Mouse (Mus musculus) megakaryocyte-erythroid progenitor cell, adult 5-6 weeks (primary cell): ENCODE results near the gene Ehmt2. TPM values are rescaled to one million over a fixed set of nuclear protein-coding genes. Genes with fewer than 3 reads are reported as not detected.
"Not testable (repeated sequence)": the region's sequence is repeated elsewhere in the genome, so short reads cannot be mapped to it uniquely, and the experiment has no call there.

Experiments
- ATAC-seq: replicated peaks from 2 replicates; pipeline ENCODE4 v1.8.0; 2016; ENCODE audit warnings: mild to moderate bottlenecking, inconsistent platforms; ENCODE audit not compliant: severe bottlenecking, poor library complexity, low FRiP score, low TSS enrichment
- total RNA-seq, 2 experiments: library from RNA; stranded (forward) in 1 of 2; stranded (reverse) in 1 of 2; fragments of 200-1000, 215-1000 nt in 1 of 2; fragments of >200 nt in 1 of 2; fragmentation: Nextera tagmentation in 1 of 2; gene quantifications; 2 replicates each; pipeline ENCODE4 v1.2.3; 2014 to 2017

Ehmt2 gene
- total RNA-seq, 2 experiments from 2014 or later, result 72.7 to 86.5 TPM

DNA sequence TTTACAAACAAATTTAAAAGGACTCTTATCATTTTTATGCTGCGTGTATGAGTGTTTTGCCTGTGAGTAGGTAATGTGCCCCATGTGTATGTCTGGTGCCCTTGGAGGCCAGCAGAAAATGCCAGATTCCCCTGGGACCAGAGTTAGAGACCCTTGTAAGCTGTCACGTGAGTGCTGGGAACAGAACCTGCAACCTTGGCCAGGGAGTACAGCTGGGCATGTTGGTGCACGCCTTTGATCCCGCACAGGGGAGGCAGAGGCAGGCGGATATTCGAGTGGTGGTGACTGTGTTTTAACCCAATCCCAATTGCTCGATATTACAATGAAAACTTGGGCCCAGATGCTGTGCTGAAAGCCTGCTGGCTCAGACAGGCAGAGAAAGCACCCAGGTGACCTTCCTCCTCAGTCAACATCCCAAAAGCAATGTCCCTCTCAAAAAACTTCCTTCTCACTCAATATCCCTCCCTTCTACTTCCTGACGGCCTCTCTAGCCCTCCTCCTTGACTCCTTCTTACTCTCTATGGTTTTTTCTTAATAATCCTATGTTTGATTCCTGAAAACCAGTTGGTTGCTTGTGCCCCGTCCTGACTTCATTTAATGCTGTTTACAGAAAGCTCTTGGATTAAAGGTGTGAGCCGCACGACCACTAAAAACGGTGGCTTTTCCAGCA lies 8.1 kb upstream of the Ehmt2 start:
- ATAC-seq, result no peak

GRCm38 (mm10) chr17:34891377-34891776 lies 6.9 kb upstream of the Ehmt2 start:
- ATAC-seq, result no peak

DNA sequence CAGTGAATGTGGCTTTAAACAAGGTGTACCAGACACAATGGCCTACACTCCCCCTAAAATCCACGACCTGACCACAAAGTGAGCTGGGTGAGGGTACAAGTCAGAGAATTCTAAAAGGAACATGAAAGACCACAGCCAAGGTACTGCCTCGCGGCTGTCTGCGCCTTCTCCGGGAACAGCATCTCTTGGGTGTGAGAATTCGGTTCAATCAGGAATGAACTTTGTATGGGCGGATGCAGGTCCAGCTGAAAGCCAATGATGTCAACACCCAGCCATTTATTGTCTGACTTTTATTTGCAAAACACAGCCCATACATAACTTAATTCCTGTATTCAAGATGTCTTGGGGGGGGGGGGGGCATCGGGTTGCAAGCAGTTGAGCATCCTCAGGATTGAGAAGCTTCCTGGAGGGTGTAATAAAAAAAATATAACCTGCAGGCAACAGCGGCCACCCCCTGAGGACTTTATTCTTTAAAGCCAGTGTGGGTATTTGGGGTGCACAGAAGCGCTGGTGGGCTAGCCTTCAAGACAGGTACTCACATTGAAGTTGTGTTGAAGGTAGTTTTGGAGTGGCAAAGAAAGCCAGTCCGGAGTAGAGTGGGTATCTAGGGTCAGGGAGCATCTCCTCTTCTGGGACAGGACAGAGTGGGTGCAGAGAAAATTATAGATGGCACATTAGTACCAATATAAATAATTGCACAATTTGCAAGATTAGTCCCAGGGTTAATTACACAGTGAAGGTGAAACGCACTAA lies 5.0 kb upstream of the Ehmt2 start:
- no peak for ATAC-seq

GRCm38 (mm10) chr17:34894074-34894597 lies 4.1 kb upstream of the Ehmt2 start:
- ATAC-seq, result peak; percentile 70

DNA sequence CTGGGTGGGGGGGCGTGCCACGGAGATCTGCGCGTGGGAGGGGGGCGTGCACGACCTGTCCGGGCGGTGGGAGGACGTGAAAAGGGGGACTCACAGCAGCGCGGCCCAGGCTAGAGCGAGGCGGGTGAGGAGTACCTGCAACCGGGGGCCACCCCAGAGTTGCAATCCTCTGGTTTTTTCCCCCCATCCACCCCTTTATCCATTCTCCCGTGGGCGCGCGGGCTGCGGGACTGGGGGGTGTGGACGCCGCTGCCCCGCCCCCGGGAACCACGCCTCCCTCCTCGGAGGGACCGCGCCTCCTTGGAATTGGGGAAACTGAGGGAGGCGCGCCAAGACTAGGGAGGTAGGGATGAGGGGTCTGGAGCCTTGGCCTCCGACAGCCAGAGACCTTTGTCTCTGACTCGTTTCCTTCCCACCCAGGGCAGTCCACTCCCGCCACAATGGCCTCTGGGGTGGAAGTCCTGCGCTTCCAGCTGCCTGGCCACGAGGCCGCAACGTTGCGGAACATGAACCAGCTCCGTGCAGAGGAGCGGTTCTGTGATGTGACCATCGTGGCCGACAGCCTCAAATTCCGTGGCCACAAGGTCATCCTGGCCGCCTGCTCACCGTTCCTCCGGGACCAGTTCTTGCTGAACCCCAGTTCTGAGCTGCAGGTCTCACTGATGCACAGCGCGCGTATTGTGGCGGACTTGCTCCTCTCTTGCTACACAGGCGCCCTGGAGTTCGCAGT lies 3.3 kb upstream of the Ehmt2 start:
- ATAC-seq, result no peak

DNA sequence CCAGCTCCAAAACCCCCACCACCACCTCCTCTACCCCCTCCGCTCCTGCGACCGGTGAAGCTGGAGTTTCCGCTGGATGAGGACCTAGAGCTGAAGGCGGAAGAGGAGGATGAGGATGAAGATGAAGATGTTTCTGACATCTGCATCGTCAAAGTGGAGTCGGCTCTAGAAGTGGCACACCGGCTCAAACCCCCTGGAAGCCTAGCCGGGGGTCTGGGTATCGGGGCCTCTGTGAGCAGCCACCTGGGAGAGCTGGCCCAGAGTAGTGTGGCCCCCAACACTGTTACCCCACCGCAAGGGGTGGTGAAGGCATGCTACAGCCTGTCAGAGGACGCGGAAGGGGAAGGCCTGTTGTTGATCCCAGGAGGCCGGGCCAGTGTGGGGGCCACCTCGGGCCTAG lies 2.5 kb upstream of the Ehmt2 start:
- no peak for ATAC-seq

DNA sequence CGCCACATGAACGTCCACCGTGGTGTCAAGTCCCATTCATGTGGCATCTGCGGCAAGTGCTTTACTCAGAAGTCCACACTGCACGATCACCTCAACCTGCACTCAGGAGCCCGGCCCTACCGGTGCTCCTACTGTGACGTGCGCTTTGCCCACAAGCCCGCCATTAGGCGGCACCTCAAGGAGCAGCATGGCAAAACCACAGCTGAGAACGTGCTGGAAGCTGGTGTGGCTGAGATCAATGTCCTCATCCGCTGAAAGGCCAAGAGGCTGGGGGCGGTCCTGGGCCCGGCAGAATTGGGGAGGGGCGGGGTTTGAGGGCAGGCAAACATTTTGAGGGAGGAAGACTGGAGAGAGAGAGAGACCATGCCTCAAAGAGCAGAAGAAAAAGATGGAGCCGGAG lies 1.9 kb upstream of the Ehmt2 start:
- no peak for ATAC-seq

DNA sequence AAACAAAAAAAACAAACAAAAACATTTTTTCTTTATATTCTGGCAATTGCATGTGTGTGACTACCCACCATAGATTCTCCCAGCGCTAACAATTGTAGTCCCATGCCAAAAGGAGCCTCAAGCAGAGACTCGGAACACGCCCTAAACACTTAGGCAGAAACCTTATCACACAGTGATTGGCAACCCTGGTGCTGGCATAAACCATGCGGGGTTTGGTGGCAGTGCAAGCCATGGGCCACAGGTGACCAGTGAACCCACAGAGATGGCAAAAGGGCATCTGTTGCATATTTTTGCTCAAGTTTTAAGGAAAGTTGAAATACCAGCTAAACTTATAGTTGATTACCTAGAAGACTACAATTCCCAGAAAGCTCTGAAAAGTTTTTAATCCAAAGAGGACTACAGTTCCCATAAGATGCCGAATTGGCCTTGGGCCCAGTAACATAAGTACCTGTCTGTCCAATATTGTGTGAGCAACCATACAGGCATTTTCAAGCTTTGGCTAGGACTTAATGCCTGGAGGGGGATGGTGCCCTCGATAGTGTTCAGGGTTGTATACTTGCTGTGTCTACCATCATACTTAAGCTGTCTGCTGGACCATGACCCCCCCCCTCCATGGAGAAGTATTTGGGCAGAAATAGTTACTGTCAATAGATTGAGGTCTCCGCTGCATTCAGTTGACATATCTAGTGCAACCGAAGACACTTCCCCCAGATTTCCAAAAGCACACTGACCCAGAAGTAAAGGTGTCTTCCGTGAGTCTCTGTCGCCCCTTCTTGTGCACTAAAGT lies 703 bp upstream of the Ehmt2 start:
- ATAC-seq, result peak; percentile 69

- ATAC-seq, result no peak
Observed at GRCm38 (mm10) chr17:34898706-34899052, 410 bp downstream of the Ehmt2 start.

GRCm38 (mm10) chr17:34899053-34899889 lies 1.0 kb downstream of the Ehmt2 start:
- ATAC-seq, result no peak

DNA sequence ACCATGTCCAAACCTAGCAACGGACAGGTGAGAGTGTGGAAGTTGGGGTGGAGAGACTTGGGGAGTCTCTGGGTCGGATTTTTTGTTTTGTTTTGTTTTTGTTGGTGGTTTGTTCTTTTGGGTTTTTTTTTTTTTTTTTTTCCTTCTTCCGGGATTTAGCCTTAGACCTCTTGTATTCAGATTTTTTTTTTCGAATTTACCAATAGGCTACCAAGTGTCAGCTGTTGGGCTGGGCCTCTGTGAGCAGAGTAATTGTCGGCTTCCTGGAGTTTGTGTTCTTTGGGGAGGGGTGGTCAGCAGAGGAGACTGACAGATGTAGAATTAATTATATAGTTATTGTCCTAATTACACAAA lies 1.6 kb downstream of the Ehmt2 start:
- no peak for ATAC-seq

GRCm38 (mm10) chr17:34900826-34901225 lies 2.6 kb downstream of the Ehmt2 start:
- not testable (repeated sequence) for ATAC-seq

GRCm38 (mm10) chr17:34901948-34902347 lies 3.7 kb downstream of the Ehmt2 start:
- not testable (repeated sequence) for ATAC-seq

DNA sequence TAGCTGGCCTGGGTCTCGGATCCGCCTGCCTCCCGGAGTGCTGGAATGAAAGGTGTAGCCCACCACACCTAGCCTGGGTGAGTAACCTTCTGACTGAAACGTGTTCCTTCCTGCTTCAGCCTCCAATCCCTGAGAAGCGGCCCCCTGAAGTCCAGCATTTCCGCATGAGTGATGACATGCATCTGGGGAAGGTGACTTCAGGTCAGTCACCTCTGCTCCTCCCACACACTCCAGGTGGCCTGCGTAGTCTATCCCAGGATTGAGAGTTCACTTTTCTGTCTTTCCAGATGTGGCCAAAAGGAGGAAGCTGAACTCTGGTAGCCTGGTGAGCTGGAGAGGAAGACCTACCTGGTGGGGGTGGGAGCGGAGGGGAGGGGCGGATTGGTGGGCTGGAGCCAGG lies 4.6 kb downstream of the Ehmt2 start:
- no peak for ATAC-seq

DNA sequence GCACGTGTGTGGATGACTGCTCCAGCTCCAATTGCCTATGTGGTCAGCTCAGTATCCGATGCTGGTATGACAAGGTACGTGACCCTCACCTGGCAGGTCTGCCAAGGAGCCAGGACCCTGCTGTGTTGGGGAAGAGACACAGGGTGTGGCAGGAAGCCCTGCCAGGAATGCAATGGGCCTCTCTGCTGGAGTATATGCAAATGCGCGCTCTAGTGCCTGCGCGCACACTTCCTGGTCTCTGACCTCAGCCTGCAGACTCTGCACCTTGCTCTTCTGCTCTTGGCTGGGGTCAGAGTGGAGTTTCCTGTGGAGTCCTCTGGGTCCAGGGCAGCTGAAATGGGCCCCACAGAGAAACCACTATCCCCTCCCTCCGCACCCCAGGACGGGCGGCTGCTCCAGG lies 12.7 kb downstream of the Ehmt2 start:
- ATAC-seq, result no peak

DNA sequence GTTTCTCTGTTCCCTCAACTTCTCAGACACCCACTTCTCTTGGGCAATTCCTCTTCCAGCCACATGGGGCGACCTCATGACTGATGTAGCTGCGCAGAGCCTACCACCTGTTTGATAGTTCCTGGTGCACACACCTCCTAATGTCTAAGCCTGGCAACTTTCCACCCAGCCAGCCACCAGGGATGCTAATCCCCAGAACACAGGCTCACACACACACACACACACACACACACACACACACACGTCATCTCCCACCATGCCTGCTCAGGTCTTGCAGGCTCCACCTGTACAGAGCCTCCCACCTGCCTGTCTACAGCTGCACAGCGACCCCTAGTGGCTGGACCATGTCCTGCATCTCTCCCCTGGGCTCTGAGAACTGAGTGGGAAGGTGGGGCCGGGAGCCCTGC lies 13.7 kb downstream of the Ehmt2 start:
- ATAC-seq, result peak; percentile 78

- no peak for ATAC-seq
Observed at GRCm38 (mm10) chr17:34913930-34914665, 15.8 kb downstream of the Ehmt2 start, which contains the start of gene Slc44a4. Slc44a4 (plus strand) TSS chr17:34914466.

GRCm38 (mm10) chr17:34915410-34915831 lies 17.2 kb downstream of the Ehmt2 start:
- ATAC-seq, result no peak
